Mouse (Mus musculus): ENCODE data around the gene Slc19a3. TPM values are rescaled to one million over a fixed set of nuclear protein-coding genes. Genes with fewer than 3 reads are reported as not detected.

The Slc19a3 gene
- polyA plus RNA-seq, 1 experiment from 2014 or later = 1.5 TPM

DNA sequence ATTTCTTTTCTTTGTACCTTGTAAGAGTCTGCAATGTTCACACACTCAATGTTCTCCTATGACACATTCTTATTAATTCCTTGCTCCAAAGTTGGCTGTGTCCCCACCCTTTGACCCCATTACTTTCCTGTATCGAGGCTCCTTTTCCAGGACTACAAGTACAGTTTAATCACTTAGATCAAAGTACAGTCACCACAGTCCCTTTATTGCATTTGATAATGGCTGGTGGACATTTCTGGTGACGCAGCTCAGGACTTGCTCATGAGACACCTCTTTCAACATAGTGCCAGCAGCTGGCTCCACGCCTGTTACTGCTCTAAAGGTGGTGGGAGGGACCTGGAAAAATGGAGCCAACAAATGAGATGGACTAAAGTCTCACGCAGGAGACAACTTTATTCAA is 47.2 kb downstream of the Slc19a3 start:
- no peak overlapping the region for H3K4me2 ChIP-seq (ENCODE audit: low read length)
- H3K36me3 ChIP-seq (ENCODE audit: control insufficient read depth, insufficient read depth, low read length) = no peaks in the 10 kb centered on the region
- H3K9ac ChIP-seq (ENCODE audit: low read depth, low read length) = no peak overlapping the region
- no peak overlapping the region for H3K27ac ChIP-seq (ENCODE audit: low read length)
- no peak for ATAC-seq
- 70% methylated on average over 4 of the region's 4 CpGs for WGBS
- H3K9me3 ChIP-seq (replicated peaks; ENCODE audit: control insufficient read depth, low read length, poor library complexity, severe bottlenecking) = no peaks in the 10 kb centered on the region
- H3K4me1 ChIP-seq (ENCODE audit: control insufficient read depth, insufficient read depth, low read length) = no peaks in the 10 kb centered on the region
- no peak overlapping the region for H3K4me3 ChIP-seq (ENCODE audit: low read depth, low read length)
- no peaks in the 10 kb centered on the region for H3K27me3 ChIP-seq (ENCODE audit: control insufficient read depth, insufficient read depth, low read depth, low read length)

GRCm38 (mm10) chr1:82987530-82988198 is 50.6 kb downstream of the Slc19a3 start:
- H3K4me3 ChIP-seq (ENCODE audit: low read depth, low read length) = no peak overlapping the region
- H3K27ac ChIP-seq (ENCODE audit: low read length) = no peak overlapping the region
- no peaks in the 10 kb centered on the region for H3K4me1 ChIP-seq (ENCODE audit: control insufficient read depth, insufficient read depth, low read length)
- no peak overlapping the region for H3K9ac ChIP-seq (ENCODE audit: low read depth, low read length)
- no peaks in the 10 kb centered on the region for H3K27me3 ChIP-seq (ENCODE audit: control insufficient read depth, insufficient read depth, low read depth, low read length)
- peaks cover 3% of the 10 kb centered on the region; the same call in 1 of the 2 replicates for H3K9me3 ChIP-seq (replicated peaks; ENCODE audit: control insufficient read depth, low read length, poor library complexity, severe bottlenecking)
- ATAC-seq = peak; percentile 83
- no peaks in the 10 kb centered on the region for H3K36me3 ChIP-seq (ENCODE audit: control insufficient read depth, insufficient read depth, low read length)
- no peak overlapping the region for H3K4me2 ChIP-seq (ENCODE audit: low read length)
- 30% methylated on average over 4 of the region's 4 CpGs for WGBS

DNA sequence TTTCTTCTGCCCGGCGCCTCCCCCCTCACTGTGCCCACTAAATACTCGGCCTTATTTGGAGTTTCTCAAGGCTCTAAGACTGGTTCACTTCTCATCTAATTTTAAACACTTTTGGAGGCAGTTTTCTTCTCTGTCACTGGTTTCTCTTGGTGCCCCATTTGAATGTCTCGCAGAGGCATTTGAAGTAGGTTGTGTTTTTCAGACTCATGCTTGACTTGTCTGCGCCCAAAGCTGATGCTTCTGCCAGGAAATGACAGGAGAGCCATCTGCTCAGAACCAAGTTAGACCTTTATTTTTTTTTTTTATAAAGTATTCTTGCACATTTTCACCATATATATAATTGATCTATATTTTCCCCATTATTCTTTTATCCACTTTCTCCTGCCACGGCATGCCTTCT is 51.5 kb downstream of the Slc19a3 start:
- peaks cover 3% of the 10 kb centered on the region; the same call in 1 of the 2 replicates for H3K9me3 ChIP-seq (replicated peaks; ENCODE audit: control insufficient read depth, low read length, poor library complexity, severe bottlenecking)
- no peak overlapping the region for H3K27ac ChIP-seq (ENCODE audit: low read length)
- H3K4me2 ChIP-seq (ENCODE audit: low read length) = no peak overlapping the region
- 97% methylated on average over 6 of the region's 6 CpGs for WGBS
- ATAC-seq = no peak
- no peak overlapping the region for H3K9ac ChIP-seq (ENCODE audit: low read depth, low read length)
- H3K27me3 ChIP-seq (ENCODE audit: control insufficient read depth, insufficient read depth, low read depth, low read length) = no peaks in the 10 kb centered on the region
- H3K4me1 ChIP-seq (ENCODE audit: control insufficient read depth, insufficient read depth, low read length) = no peaks in the 10 kb centered on the region
- H3K36me3 ChIP-seq (ENCODE audit: control insufficient read depth, insufficient read depth, low read length) = no peaks in the 10 kb centered on the region
- no peak overlapping the region for H3K4me3 ChIP-seq (ENCODE audit: low read depth, low read length)

- no peak overlapping the region for H3K4me2 ChIP-seq (ENCODE audit: low read length)
- H3K4me1 ChIP-seq (ENCODE audit: control insufficient read depth, insufficient read depth, low read length) = no peaks in the 10 kb centered on the region
- H3K9me3 ChIP-seq (replicated peaks; ENCODE audit: control insufficient read depth, low read length, poor library complexity, severe bottlenecking) = no peaks in the 10 kb centered on the region
- H3K4me3 ChIP-seq (ENCODE audit: low read depth, low read length) = no peak overlapping the region
- no peak for ATAC-seq
- no peak overlapping the region for H3K9ac ChIP-seq (ENCODE audit: low read depth, low read length)
- H3K36me3 ChIP-seq (ENCODE audit: control insufficient read depth, insufficient read depth, low read length) = no peaks in the 10 kb centered on the region
- no peak overlapping the region for H3K27ac ChIP-seq (ENCODE audit: low read length)
- no peaks in the 10 kb centered on the region for H3K27me3 ChIP-seq (ENCODE audit: control insufficient read depth, insufficient read depth, low read depth, low read length)
These were observed 60.4 kb downstream of the Slc19a3 start for GRCm38 (mm10) chr1:82977840-82978239.

- H3K9me3 ChIP-seq (replicated peaks; ENCODE audit: control insufficient read depth, low read length, poor library complexity, severe bottlenecking) = no peaks in the 10 kb centered on the region
- no peaks in the 10 kb centered on the region for H3K36me3 ChIP-seq (ENCODE audit: control insufficient read depth, insufficient read depth, low read length)
- no peak overlapping the region for H3K27ac ChIP-seq (ENCODE audit: low read length)
- no peaks in the 10 kb centered on the region for H3K27me3 ChIP-seq (ENCODE audit: control insufficient read depth, insufficient read depth, low read depth, low read length)
- ATAC-seq = no peak
- WGBS = 87% methylated on average over 5 of the region's 5 CpGs
- H3K4me1 ChIP-seq (ENCODE audit: control insufficient read depth, insufficient read depth, low read length) = no peaks in the 10 kb centered on the region
- no peak overlapping the region for H3K9ac ChIP-seq (ENCODE audit: low read depth, low read length)
- no peak overlapping the region for H3K4me3 ChIP-seq (ENCODE audit: low read depth, low read length)
- H3K4me2 ChIP-seq (ENCODE audit: low read length) = no peak overlapping the region
These were observed 62.5 kb downstream of the Slc19a3 start for GRCm38 (mm10) chr1:82975750-82976149.

DNA sequence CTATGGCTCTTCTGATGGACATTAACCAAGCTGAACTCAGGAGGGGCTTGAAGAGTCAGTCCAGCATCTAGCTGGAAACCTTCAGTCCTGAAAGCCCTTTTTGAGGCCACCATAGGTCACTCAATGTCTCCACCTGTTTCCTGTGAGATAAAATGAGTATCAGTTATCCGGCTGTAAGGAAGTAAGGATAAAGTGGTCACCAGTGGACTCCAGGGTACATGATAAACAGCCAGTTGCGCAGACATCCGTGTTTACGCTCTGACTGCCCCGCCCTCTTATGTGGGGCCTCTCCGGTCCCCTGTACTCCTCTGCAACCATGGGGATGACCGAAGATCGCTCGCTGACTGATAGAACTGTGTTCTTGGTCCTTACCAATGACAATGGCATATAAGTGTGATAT is 63.9 kb downstream of the Slc19a3 start:
- ATAC-seq = no peak
- H3K4me2 ChIP-seq (ENCODE audit: low read length) = no peak overlapping the region
- no peaks in the 10 kb centered on the region for H3K27me3 ChIP-seq (ENCODE audit: control insufficient read depth, insufficient read depth, low read depth, low read length)
- no peaks in the 10 kb centered on the region for H3K36me3 ChIP-seq (ENCODE audit: control insufficient read depth, insufficient read depth, low read length)
- no peaks in the 10 kb centered on the region for H3K4me1 ChIP-seq (ENCODE audit: control insufficient read depth, insufficient read depth, low read length)
- no peak overlapping the region for H3K4me3 ChIP-seq (ENCODE audit: low read depth, low read length)
- WGBS = 92% methylated on average over 9 of the region's 9 CpGs
- no peaks in the 10 kb centered on the region for H3K9me3 ChIP-seq (replicated peaks; ENCODE audit: control insufficient read depth, low read length, poor library complexity, severe bottlenecking)
- H3K27ac ChIP-seq (ENCODE audit: low read length) = no peak overlapping the region
- no peak overlapping the region for H3K9ac ChIP-seq (ENCODE audit: low read depth, low read length)

- no peaks in the 10 kb centered on the region for H3K4me1 ChIP-seq (ENCODE audit: control insufficient read depth, insufficient read depth, low read length)
- no peaks in the 10 kb centered on the region for H3K36me3 ChIP-seq (ENCODE audit: control insufficient read depth, insufficient read depth, low read length)
- no peaks in the 10 kb centered on the region for H3K27me3 ChIP-seq (ENCODE audit: control insufficient read depth, insufficient read depth, low read depth, low read length)
- H3K4me3 ChIP-seq (ENCODE audit: low read depth, low read length) = no peak overlapping the region
- H3K27ac ChIP-seq (ENCODE audit: low read length) = no peak overlapping the region
- no peak overlapping the region for H3K9ac ChIP-seq (ENCODE audit: low read depth, low read length)
- no peak overlapping the region for H3K4me2 ChIP-seq (ENCODE audit: low read length)
- no peak for ATAC-seq
- 61% methylated on average over 6 of the region's 6 CpGs for WGBS
- no peaks in the 10 kb centered on the region for H3K9me3 ChIP-seq (replicated peaks; ENCODE audit: control insufficient read depth, low read length, poor library complexity, severe bottlenecking)
These were observed 64.3 kb downstream of the Slc19a3 start for GRCm38 (mm10) chr1:82973901-82974300.

GRCm38 (mm10) chr1:82973244-82973643 is 65.0 kb downstream of the Slc19a3 start:
- no peak for ATAC-seq
- Histone ChIP-seq H3K9me3 (replicated peaks; ENCODE audit: control insufficient read depth, low read length, poor library complexity, severe bottlenecking) (no peaks in the 10 kb centered on the region), H3K4me1 (ENCODE audit: control insufficient read depth, insufficient read depth, low read length) (no peaks in the 10 kb centered on the region), H3K36me3 (ENCODE audit: control insufficient read depth, insufficient read depth, low read length) (no peaks in the 10 kb centered on the region), H3K27ac (ENCODE audit: low read length) (no peak overlapping the region), H3K27me3 (ENCODE audit: control insufficient read depth, insufficient read depth, low read depth, low read length) (no peaks in the 10 kb centered on the region), H3K4me2 (ENCODE audit: low read length) (no peak overlapping the region), H3K4me3 (ENCODE audit: low read depth, low read length) (no peak overlapping the region), H3K9ac (ENCODE audit: low read depth, low read length) (no peak overlapping the region)
- 80% methylated on average over 1 of the region's 1 CpGs for WGBS

- no peak overlapping the region for H3K4me3 ChIP-seq (ENCODE audit: low read depth, low read length)
- no peaks in the 10 kb centered on the region for H3K4me1 ChIP-seq (ENCODE audit: control insufficient read depth, insufficient read depth, low read length)
- H3K27me3 ChIP-seq (ENCODE audit: control insufficient read depth, insufficient read depth, low read depth, low read length) = no peaks in the 10 kb centered on the region
- H3K27ac ChIP-seq (ENCODE audit: low read length) = no peak overlapping the region
- H3K36me3 ChIP-seq (ENCODE audit: control insufficient read depth, insufficient read depth, low read length) = no peaks in the 10 kb centered on the region
- H3K9ac ChIP-seq (ENCODE audit: low read depth, low read length) = no peak overlapping the region
- 44% methylated on average over 4 of the region's 4 CpGs for WGBS
- no peak overlapping the region for H3K4me2 ChIP-seq (ENCODE audit: low read length)
- peak; percentile 58; the same call in 1 of the 2 replicates for ATAC-seq
- no peaks in the 10 kb centered on the region for H3K9me3 ChIP-seq (replicated peaks; ENCODE audit: control insufficient read depth, low read length, poor library complexity, severe bottlenecking)
These were observed 66.2 kb downstream of the Slc19a3 start for GRCm38 (mm10) chr1:82972046-82972445.
